Mouse (Mus musculus): ENCODE measurements around the gene Phf11b.
"Not testable (repeated sequence)": the region's sequence is repeated elsewhere in the genome, so short reads cannot be mapped to it uniquely, and the experiment has no call there.

GRCm38 (mm10) chr14:59330499-59330898 is 10.7 kb downstream of the Phf11b start:
- TF ChIP-seq CTCF (IDR thresholded peaks at IDR 0.05; ENCODE audit: low read depth, low read length), result peak; percentile 35; the same call in 1 of the 2 replicates
- not testable (repeated sequence) for TF ChIP-seq POLR2A (IDR thresholded peaks at IDR 0.05; ENCODE audit: extremely low read depth, insufficient read depth, low read length)
